Mouse (Mus musculus) hindbrain, embryonic 15.5 days (tissue): Measurements from ENCODE around the gene Dock3. TPM values are rescaled to one million over a fixed set of nuclear protein-coding genes. Genes with fewer than 3 reads are reported as not detected.

Experiments
- microRNA-seq: library from miRNA; unstranded; fragments of <30 nt; microRNA quantifications from one replicate; pipeline ENCODE4, GENCODE M21; 2016
- polyA plus RNA-seq: library from polyadenylated mRNA; unstranded; fragments of >200 nt; fragmentation: Nextera tagmentation; extraction: Ambion mirVana; gene quantifications from 2 replicates; pipeline ENCODE4 v1.2.1, GENCODE M21; 2015

The Dock3 gene
- polyA plus RNA-seq, 1 experiment from 2014 or later = 22.5 TPM

Small RNA genes within 50 kb of the gene (microRNA-seq; reads per million reads assigned to microRNA genes)
- gene Gm22238 = not detected

Other genes with a start within 250 kb of the Dock3 start
- 2.7 and 3.0 TPM in 2 replicates for gene Mapkapk3, start 58.0 kb upstream of the Dock3 start, polyA plus RNA-seq
- gene Cish, start 64.1 kb upstream of the Dock3 start, polyA plus RNA-seq = 10.9 and 13.7 TPM in 2 replicates
- 15.2 and 17.2 TPM in 2 replicates for gene Hemk1, start 106.4 kb upstream of the Dock3 start, polyA plus RNA-seq
- 9.1 and 9.4 TPM in 2 replicates for gene 6430571L13Rik, start 108.7 kb upstream of the Dock3 start, polyA plus RNA-seq
- gene Cacna2d2, start 167.7 kb upstream of the Dock3 start, polyA plus RNA-seq = 7.7 and 10.7 TPM in 2 replicates